Mouse (Mus musculus) cerebellum, postnatal 36 days (tissue): ENCODE measurements at regions not wholly inside any gene's neighbourhood (a gene's known extent, or its start where the extent isn't known, plus 50 kb on each side); places are given as distances from the start of the nearest gene placed in this dataset.

Source experiments
- DNase-seq, 2 experiments: peaks; one replicate each; pipeline ENCODE4 v3.0.0; 2021 to 2022; ENCODE audit warnings: mixed read lengths in 2 of 2

DNA sequence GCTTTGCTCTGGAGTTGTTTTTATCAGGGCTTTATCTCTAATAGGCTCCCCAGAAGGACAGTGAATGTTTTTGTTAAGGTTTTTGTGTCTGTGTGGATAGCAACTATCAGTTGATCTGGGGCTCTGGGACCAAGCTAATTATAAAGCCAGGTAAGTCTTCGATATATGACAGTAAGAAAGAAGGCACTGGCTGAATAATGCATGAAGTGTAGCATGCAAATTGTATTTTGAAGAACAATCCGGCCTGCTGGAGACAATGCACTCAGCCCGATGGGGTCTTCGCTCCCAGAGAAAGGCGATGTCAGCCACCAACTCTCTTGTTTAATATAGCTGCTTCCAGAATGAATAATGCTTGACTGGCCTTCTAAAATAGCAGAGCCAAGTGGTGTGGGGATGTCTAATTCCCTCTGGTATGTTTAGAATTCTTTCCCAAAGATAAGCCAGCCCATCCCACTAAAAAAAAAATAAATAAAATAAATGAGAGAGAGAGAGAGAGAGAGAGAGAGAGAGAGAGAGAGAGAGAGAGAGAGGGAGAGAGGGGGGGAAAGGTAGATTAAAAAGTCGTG lies 68.6 kb downstream of the Dad1 start:
- DNase-seq, result no peak

DNA sequence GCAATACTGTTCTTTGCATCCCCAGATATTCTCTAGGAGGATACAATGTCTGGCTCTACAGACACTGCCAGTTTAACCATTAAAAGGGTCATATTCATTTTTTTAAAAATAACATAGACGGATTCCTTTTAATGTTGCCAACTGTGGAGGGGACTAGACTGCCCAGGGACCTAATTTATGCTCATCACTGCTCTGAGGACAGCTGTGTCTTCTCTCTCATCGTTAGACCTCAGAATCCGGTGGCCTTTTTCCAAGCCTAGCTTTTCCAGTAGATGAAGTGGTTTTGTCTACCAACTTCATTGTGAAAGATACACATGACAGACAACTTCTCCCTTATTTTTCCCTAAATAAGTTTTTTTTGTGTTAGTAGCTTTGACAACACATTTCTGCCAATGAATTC lies 70.0 kb downstream of the Dad1 start:
- no peak for DNase-seq

DNA sequence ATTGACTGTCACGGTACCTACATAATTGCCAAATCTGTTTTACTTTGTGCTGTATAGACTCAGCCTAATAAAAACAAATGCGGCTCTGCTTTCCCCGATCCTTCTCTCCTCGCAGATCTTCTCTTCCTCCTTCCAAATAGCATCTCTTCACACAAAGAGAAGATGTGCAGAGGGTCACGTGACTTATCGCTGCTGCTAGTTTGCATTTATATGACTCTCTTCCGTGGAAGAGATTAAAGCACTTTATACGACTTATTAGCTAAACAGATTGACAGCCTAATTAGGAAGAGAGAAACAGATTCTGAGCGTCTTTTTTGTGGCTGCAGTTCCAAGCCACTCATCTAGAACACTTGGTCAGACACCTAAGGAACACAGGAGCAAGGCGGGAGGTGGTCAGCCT lies 71.1 kb downstream of the Dad1 start:
- DNase-seq, result no peak

DNA sequence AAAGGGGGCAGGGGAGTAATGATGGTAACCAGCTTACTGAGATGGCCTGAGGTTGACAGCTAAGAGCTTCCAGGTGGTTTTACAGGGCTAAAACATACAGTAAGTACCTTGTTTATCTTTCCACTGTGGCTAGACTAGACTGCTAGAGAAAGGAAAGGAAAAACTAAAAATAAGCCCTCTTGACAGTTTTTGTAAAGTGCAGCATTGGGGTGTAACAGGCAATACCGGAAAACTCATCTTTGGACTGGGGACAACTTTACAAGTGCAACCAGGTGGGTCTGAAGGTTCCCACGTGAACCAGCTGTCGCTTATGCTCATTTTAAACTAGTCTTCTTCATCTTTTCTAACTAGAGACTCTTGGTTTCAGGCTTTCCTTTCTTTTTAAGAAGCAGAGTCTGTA lies 72.6 kb downstream of the Dad1 start:
- no peak for DNase-seq

DNA sequence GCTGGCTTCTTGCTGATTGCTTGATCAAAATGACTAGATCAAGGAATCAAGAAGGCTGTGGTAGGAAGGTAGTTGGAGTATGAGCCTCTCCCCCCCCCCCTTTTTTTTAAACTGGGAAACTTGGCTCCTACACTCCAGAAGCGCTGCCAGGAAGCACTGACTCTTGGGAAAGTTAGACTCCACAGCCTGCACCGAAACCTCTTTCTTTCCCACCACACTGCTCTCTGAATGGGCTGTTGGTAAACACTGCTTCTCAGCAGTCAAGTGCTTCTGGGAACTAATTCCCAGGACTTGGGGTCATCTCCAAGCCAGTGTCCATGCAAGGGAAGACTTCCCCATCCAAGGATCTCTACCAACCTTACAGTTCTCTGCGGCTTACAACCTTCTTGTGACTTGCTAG lies 73.2 kb downstream of the Dad1 start:
- no peak for DNase-seq

DNA sequence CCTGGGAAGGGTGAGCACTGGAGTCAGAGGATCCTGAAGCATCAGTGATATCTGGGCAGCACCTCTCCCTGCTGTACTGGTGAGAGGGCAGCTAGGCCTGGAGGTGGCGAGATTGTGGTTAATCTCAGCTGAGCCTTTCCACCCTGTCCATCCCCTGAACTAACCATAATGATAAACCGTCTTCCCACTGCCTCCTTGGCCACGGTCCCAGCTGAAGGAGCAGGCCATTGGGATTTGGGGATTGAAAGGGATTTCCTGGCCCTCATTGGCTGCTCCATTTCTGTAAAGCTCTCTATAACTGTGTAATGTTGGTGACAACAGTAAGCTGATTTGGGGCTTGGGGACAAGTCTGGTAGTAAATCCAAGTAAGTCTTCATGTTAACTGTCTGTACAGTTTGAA lies 73.6 kb downstream of the Dad1 start:
- DNase-seq, result no peak

DNA sequence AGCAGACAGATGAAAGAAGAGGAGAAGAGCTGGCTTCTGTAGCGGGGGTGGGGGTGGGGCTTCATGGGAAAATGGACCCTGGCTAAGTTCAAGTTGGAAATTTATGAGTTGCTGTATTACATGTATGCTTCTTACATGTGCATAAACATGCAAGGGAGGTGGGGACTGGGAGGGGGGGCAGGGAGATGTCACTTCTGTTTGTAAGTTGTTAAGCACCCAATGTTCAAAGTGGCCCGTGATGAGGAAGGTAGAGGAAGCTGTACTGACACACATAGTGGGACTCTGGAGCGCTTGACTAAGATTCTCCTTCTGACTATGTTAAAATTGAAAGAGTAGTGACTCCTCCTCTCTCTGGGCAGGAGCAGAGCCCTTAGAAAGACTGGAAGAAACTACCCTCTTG lies 75.0 kb downstream of the Dad1 start:
- DNase-seq, result no peak

DNA sequence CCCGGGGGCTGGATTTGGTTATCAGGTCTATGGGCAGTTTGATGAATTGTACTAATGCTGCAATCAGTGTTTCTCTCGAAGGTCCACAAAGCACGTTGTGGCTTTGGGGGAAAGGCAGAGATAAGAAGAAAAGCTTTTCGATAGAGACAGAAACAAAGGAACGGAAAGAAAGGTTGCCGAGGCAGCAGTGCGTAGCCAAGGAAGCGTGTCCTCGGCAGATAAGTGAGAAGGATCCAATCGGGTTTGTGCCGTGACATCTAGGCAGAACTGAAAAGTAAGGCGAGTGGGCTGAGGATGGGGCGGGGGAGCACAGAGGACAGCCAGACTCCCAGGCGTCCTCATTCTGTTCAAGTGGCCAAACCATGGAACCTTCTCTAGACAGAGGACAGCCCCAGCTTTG lies 77.4 kb downstream of the Dad1 start:
- DNase-seq, result no peak

DNA sequence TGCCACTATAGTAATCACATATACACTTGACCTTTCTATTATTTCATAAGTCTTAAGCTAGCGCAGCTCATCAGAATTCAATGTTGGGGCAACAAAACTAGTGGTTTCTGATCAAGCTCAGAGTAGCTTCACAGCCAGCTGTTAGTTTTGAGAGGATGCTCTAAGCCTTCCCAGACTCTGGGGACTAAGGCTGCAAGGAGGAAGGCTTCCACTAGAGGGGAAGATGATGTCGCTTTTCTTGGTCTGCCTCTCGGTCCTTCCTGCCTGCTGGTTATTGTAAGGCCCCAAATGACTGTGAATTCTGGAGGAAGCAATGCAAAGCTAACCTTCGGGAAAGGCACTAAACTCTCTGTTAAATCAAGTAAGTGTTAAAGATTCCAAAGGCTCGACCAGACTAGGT lies 78.4 kb downstream of the Dad1 start:
- DNase-seq, result no peak

DNA sequence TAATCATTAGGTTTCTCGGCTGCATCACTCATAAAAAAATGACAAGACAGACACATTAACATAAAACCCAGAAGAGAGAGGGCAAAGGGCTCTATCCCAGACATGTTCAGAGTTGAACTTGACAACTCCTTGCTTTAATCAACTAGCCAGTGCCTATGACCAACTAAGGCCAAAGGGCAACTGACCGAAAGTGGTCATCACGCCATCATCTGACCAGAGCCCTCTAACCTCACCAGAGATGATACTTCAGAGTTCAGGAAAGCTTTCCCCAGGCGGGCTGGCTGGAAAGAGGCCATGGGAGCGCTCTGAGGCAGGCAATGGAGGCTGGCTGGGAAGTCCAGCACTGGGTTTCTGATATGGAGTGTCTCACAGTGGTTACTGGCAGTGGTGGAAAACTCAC lies 80.6 kb downstream of the Dad1 start:
- no peak for DNase-seq

DNA sequence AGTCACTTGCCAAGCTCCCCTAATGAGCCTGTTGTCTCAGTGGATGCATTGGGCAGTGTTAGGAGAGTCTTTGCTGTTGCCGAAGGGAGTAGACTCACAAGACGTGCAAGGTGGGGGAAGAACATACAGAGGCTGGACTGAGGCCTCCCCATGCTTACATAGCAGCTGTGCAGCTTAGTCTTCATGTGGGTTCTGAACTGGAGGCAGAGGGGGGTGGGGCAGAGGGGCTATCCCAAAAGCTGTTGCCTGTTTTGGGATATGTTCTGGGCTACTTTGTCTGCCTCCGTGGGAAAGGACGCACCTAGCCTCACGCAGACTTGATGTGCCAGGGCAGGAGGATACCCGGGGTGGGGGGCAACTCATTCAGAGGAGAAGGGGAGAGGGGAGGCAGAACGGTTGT lies 84.7 kb downstream of the Dad1 start:
- no peak for DNase-seq

DNA sequence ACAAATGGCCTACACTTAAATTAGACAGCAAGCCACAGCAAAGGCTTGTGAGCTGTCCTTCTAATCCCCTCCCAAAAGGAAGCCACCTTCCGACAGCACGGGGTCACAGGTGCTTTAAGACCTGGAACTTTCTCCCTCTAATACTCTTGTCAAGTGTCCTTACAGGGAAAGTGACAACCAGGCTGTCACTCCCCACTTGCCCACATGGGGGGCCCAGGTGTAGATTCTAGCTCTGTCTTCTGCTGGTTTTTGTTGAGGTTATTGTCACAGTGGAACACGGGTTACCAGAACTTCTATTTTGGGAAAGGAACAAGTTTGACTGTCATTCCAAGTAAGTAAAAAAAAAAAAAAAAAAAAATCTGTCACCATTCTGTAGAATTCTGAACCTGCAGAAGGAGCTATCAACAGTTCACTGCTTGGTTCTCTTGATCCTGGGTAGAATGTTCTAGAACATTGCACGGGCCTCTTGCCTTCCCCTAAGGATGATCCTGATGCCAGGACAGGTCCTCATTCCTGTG lies 85.4 kb downstream of the Dad1 start:
- DNase-seq, result no peak

DNA sequence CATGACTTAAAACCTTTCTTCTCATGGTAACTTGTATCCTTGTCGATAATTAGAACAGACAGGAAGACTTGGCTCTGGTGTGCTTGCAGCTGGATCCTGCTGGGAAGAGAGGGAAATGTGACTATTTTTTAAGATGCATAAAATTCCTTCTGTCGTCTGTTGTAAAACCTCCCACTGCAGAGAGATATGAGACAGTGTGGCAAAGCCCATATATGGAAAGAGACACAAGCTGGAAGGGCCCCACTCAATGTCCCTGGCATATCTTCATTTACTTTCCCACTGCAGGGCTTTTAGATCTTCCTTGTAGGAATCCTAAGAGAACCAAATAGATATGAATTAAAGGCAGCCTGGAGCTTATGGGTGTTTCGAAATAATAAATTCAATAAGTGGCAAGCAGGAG lies 87.8 kb downstream of the Dad1 start:
- DNase-seq, result no peak

DNA sequence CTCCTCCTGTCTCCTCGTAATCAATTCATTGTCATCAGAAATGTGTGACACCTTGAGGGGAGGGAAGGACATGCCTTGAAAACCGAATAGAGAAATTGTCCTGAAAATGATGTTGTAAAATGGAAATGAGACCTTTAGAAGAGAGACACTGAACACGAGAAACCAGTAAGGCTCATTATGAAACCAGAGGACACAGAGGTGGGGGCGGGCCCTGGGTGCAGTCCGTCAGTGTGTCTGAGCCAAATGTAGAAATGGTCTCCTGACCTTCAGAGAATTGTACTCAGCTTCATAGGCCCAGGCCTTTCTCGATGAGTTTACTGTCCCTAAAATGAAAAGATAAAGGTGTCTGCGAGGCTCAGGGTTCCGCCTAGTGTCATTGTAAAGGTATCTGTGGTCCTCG lies 89.0 kb downstream of the Dad1 start:
- no peak for DNase-seq

DNA sequence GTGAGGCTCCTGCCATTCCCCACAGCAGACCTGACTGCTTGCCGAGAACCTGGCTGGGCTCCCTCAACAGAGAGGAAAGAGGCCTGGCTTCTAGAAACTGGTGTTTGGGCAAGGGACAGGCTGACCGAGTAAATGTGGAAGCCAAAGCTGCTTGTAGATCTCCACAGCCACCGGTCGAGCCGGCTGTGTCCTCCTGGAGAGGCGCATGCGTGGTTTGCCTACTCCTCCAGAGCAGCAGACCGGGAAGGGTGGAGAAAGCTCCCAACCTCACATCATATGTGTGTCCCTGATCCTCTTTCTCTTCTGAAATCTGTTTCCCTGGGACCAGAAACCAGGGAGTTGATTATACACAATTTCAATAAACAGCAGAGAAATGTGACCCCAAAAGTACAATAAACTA lies 92.0 kb downstream of the Dad1 start:
- DNase-seq, result no peak

DNA sequence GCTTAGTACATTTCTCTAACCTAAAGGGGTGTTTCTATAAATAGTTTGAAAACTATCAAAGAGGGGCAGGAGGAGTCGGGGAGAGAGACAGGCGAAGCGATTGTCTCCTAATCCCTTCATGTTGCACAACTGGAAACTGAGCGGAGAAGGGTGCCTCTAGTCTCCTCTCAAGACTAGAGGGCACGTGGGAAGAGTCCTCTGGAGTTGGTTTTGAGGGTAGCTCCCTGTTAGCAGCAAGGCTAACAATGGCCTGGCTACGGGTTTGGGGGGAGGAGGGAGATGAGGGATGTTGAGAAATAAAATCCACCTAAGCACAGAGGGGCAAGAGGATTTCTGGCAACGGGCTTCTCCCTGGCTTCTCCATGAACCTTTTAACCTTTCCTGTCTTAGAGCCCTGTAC lies 92.7 kb downstream of the Dad1 start:
- no peak for DNase-seq

DNA sequence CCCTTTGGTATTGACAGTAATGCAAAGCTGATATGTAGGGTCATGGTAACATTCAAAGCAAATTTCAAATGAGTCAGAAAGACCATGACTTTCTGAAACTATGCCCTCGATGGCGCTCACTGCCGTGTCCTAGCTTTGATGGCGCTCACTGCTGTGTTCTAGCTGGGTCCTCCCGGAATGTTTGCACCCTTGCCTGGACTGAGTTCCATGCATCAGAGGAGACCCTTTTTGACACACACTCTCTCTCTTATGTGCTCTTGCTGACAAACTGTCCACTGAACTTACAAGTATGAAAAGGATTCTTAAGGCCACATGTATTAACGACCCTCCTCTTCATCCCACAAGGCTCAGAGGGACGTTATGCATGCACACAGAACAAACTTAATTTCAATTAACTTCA lies 94.1 kb downstream of the Dad1 start:
- DNase-seq, result no peak

DNA sequence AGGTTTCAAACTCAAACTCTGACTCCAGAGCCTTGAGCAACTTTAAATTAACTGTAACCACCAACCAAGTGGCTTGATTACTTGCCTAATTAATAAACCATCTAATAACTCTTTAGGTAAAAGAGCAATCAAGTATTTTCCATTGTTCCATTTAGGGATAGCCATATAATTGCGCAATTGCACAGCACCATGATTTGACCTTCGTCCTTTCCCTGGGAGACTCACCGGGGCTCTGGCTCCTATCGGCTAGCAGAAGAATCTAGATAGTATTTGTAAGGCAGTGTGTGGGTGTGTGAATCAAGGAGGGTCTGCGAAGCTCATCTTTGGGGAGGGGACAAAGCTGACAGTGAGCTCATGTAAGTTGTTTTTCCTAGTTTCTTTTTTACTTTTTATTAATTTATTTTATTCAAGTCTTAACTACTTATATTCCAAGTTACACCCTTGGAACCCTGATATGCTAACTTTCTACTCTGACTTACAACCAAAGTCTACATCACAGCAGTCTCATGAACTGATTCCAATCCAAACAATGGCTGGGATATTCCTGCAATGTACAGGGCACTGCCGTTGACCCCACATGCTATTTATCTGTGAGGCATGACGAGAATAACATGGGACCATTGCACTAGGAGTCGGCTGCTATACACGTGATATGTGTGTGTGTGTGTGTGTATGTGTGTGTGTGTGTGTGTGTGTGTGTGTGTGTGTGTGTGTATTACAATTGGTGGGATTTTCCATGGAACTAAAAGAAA lies 95.5 kb downstream of the Dad1 start:
- no peak for DNase-seq

DNA sequence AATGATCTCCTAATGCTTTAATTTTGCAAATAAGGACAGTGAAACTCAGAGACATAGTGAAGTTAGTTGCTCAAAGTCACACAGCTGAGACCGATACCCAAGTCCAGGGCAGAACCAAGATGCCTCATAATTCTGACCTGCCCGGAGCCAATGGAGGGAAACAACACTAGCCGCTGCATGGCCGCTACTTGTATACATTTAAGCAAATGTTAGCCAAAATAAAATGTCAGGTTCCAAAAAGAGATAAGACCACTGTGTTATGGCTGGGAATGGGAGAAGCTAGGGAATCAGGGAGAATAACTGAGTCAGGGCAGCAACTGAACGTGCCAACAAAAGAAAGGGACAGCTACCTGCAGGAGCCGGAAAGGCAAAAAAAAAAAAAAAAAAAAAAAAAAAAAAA lies 97.4 kb downstream of the Dad1 start:
- no peak for DNase-seq

DNA sequence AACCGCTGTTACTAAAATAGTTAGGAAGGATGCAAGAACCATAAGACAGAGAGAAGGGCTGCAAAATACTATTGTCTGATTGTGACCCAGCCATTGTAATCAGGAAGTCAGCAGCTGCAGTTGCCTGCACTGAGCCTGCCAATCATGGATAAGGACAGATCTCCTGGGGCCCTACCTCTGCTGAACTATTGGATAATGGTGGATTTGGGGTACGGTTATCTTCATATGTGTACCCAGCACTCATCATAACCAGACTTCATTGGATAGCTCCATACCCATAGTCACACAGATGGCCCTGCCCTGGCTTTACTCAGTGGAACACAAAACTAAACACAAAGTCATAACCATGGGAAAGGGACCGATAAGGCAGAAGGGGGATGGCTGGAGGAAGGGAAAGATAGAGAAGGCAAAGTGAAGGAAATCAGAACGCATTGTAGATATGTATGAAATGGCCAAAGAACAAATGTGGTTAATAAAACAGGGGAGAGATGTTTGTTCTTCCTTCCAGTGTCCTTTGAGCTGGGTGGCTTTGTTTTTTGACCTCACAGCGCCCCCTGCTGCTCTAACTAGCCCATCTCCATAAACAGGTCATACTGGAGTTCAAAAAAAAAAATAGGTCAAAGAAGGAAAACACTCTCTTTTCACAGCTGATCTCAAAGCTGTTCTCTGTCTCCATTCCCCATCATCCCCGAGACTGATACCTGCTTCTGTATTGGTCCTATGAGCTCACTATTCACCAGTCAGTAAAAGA lies 101.2 kb downstream of the Dad1 start:
- peak; percentile 59 to 60 for DNase-seq

DNA sequence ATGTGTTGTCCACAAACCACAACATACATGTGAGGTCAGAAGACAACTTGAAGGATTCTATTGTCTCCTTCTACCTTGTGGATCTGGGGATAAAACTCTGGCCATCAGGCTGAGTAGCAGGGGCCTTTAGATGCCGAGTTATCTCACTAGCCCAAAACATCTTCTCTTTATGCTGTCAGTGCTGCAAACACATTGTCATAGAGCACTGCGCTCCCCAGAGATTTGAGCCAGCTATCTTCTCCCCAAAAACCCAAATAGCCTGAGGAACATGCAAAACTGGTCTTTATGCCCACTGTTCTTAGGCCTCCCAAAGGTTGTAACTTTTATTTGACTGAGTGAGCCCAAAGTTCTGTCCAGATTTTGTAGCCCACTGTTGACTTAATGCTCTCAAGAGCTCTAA lies 102.0 kb downstream of the Dad1 start:
- no peak for DNase-seq

DNA sequence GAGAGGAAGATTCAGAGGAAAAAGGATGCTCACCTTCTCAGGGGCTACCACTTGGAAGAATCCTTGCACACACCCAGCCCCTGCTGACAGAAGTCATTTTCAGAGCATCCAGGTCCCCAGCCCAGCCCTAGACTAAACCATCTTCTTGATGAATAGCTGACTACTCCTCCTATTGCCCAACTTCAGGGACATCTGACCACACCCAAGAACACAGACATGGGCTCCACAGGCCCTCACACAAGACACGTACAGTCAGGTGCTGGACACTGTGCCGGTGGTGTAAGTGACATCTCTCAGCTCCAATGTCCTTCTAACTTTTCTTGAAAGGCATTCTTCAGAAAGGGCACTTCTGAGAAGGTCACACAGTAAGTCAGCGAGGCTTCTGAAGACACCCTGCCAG lies 102.6 kb downstream of the Dad1 start:
- no peak for DNase-seq

DNA sequence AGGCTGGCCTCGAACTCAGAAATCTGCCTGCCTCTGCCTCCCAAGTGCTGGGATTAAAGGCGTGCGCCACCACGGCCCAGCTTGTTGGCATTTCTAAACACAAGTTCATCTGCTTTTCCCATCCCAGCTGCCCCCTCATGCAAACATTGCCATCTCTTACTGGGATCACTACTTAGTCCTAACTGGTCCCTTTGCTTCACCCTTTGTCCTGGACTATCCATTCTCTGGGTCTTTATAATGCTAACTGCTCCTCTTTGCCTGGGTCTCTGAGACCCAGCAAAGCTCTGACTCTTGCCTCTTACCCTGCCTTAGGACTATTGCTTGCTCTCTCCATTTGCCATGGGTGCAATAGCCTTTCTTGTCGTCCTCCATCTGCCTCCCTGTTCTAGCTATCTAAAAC lies 103.7 kb downstream of the Dad1 start:
- DNase-seq, result no peak

DNA sequence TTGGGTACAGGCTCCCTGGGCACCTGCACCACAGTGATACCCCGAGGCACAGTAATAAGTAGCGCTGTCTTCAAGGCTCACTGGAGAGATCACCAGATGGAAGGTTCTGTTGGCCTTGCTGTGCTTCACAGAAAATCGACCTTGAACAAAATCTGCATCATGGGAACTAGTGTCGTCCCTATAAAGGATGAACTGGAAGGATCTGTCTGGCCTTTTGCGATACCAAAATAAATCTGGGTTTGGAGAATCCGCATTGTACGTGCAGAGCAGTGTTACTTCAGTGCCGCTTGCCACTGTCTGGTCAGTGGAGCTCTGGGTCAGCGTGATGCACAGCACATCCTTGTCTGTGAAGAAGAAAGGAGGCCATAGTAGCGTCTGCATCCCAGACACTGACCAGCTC lies 105.3 kb downstream of the Dad1 start:
- no peak for DNase-seq
